ENCODE assay signal across 11 mouse cellular contexts in genomic region chr8:30924160-30924534, GRCm38 (mm10).
DNase-seq lines count a peak whose midpoint lies in the region; ATAC-seq and TF ChIP-seq lines count a peak whose summit lies in the region.
"Had no signal": no experiment of that assay in that cellular context is flagged by ENCODE, and none has a peak within 500 bp of the region (broad histone marks: within the 10 kb centered on the region; RNA-seq: fewer than 3 reads in every experiment).

No protein-coding gene starts in this region.

- TF ChIP-seq POLR2A in heart, adult 2 months (IDR thresholded peaks at IDR 0.05; ENCODE audit: insufficient read depth, low read depth, low read length): no peak

- H3K9ac ChIP-seq in heart, embryonic 15.5 days: no peak overlapping the region
- no peak overlapping the region for H3K9ac ChIP-seq in heart, adult 2 months (ENCODE audit: low read depth, low read length)
- H3K9ac ChIP-seq in embryonic facial prominence, embryonic 12.5 days: no peak overlapping the region
- no peak overlapping the region for H3K9ac ChIP-seq in hindbrain, embryonic 11.5 days (ENCODE audit: low read depth, low read length)
- peak overlapping the region; percentile 10; the same call in 1 of the 2 replicates for H3K9ac ChIP-seq in midbrain, embryonic 14.5 days (replicated peaks; ENCODE audit: low read length)
- H3K9ac ChIP-seq: liver, embryonic 15.5 days had no signal

- DNase-seq in heart, adult 2 months: no peak
- peak; percentile 19 for DNase-seq in hindbrain, embryonic 11.5 days (ENCODE audit: low spot score)
- no peak for DNase-seq in midbrain, embryonic 14.5 days
- DNase-seq in right cerebral cortex, postnatal 25 days: no peak
- DNase-seq in ovary, postnatal 14 days (ENCODE audit: low spot score): no peak

- ATAC-seq in heart, embryonic 15.5 days (replicated peaks; ENCODE audit: insufficient number of reproducible peaks, insufficient read depth, low FRiP score, low read depth): no peak
- 0 out of 2 replicates have a peak, but pooled peaks have one; percentile 35 for ATAC-seq in embryonic facial prominence, embryonic 12.5 days (ENCODE audit: insufficient number of reproducible peaks, insufficient read depth, low FRiP score, low TSS enrichment)
- peak; percentile 77 for ATAC-seq in hindbrain, embryonic 11.5 days (ENCODE audit: low FRiP score)
- ATAC-seq in midbrain, embryonic 14.5 days (ENCODE audit: low FRiP score, low TSS enrichment): no peak; the same call in none of the 2 replicates
- no peak for ATAC-seq in erythroblast, adult 5-6 weeks (replicated peaks; ENCODE audit: low FRiP score, poor library complexity, severe bottlenecking)

- no peaks in the 10 kb centered on the region for H3K36me3 ChIP-seq in heart, embryonic 15.5 days
- no peaks in the 10 kb centered on the region for H3K36me3 ChIP-seq in heart, adult 2 months (ENCODE audit: control insufficient read depth, insufficient read depth, low read length)
- H3K36me3 ChIP-seq in embryonic facial prominence, embryonic 12.5 days: no peaks in the 10 kb centered on the region
- no peaks in the 10 kb centered on the region for H3K36me3 ChIP-seq in hindbrain, embryonic 11.5 days (ENCODE audit: control insufficient read depth, insufficient read depth, low read length)
- H3K36me3 ChIP-seq in midbrain, embryonic 14.5 days (ENCODE audit: control insufficient read depth, insufficient read depth, low read length): no peaks in the 10 kb centered on the region
- H3K36me3 ChIP-seq: liver, embryonic 15.5 days had no signal

- 0 out of 2 replicates have a peak, but pooled peaks cover 3% of the 10 kb centered on the region for H3K27me3 ChIP-seq in heart, embryonic 15.5 days
- H3K27me3 ChIP-seq in heart, adult 2 months (ENCODE audit: control insufficient read depth, insufficient read depth, low read length): no peaks in the 10 kb centered on the region
- H3K27me3 ChIP-seq in embryonic facial prominence, embryonic 12.5 days: no peaks in the 10 kb centered on the region
- no peaks in the 10 kb centered on the region for H3K27me3 ChIP-seq in hindbrain, embryonic 11.5 days (ENCODE audit: control insufficient read depth, insufficient read depth, low read length)
- no peaks in the 10 kb centered on the region for H3K27me3 ChIP-seq in midbrain, embryonic 14.5 days (ENCODE audit: control insufficient read depth, insufficient read depth, low read length)
- H3K27me3 ChIP-seq: liver, embryonic 15.5 days; megakaryocyte, embryonic 14.5 days had no signal

- intact Hi-C loops in heart, adult 2 months (cut with DNase I): loop anchor here (2.0 kb wide), 1 partner anchor 83 kb away; no protein-coding TSS in a partner anchor

- H3K79me2 ChIP-seq in heart, adult 2 months (replicated peaks; ENCODE audit: control insufficient read depth, insufficient read depth, low read length): no peaks in the 10 kb centered on the region

- H3K4me3 ChIP-seq in heart, embryonic 15.5 days: no peak overlapping the region
- H3K4me3 ChIP-seq in heart, adult 2 months: no peak overlapping the region
- no peak overlapping the region for H3K4me3 ChIP-seq in embryonic facial prominence, embryonic 12.5 days
- no peak overlapping the region for H3K4me3 ChIP-seq in hindbrain, embryonic 11.5 days (ENCODE audit: low read depth, low read length)
- no peak overlapping the region for H3K4me3 ChIP-seq in midbrain, embryonic 14.5 days (replicated peaks; ENCODE audit: low read depth, low read length)
- H3K4me3 ChIP-seq: erythroblast, embryonic 14.5 days; liver, embryonic 15.5 days; megakaryocyte, embryonic 14.5 days had no signal

- TF ChIP-seq EP300 in heart, adult 2 months (IDR thresholded peaks at IDR 0.05; ENCODE audit: insufficient read depth, low read depth, low read length): no peak

- WGBS in heart, embryonic 15.5 days: 45% methylated on average over 5 of the region's 5 CpGs
- 45% methylated on average over 5 of the region's 5 CpGs for WGBS in heart, adult 2 months
- WGBS in embryonic facial prominence, embryonic 12.5 days: 30% methylated on average over 5 of the region's 5 CpGs
- 31% methylated on average over 5 of the region's 5 CpGs for WGBS in hindbrain, embryonic 11.5 days
- 8% methylated on average over 5 of the region's 5 CpGs for WGBS in midbrain, embryonic 14.5 days

- no peak overlapping the region for H3K27ac ChIP-seq in heart, embryonic 15.5 days
- H3K27ac ChIP-seq in heart, adult 2 months: no peak overlapping the region
- no peak overlapping the region for H3K27ac ChIP-seq in embryonic facial prominence, embryonic 12.5 days
- no peak overlapping the region for H3K27ac ChIP-seq in hindbrain, embryonic 11.5 days (ENCODE audit: low read depth, low read length)
- H3K27ac ChIP-seq in midbrain, embryonic 14.5 days (replicated peaks; ENCODE audit: low read depth, low read length): peak overlapping the region; percentile 70
- H3K27ac ChIP-seq: liver, embryonic 15.5 days had no signal

- TF ChIP-seq CTCF in heart, adult 2 months (IDR thresholded peaks at IDR 0.05): no peak

- 0 out of 2 replicates have a peak, but pooled peaks cover 2% of the 10 kb centered on the region for H3K4me1 ChIP-seq in heart, embryonic 15.5 days (replicated peaks)
- no peaks in the 10 kb centered on the region for H3K4me1 ChIP-seq in heart, adult 2 months (ENCODE audit: control insufficient read depth, insufficient read depth, low read length)
- H3K4me1 ChIP-seq in embryonic facial prominence, embryonic 12.5 days: no peaks in the 10 kb centered on the region
- no peaks in the 10 kb centered on the region for H3K4me1 ChIP-seq in hindbrain, embryonic 11.5 days (replicated peaks; ENCODE audit: control insufficient read depth, insufficient read depth, low read length)
- H3K4me1 ChIP-seq in midbrain, embryonic 14.5 days (ENCODE audit: control insufficient read depth, insufficient read depth, low read length): peaks cover 18% of the 10 kb centered on the region
- H3K4me1 ChIP-seq: liver, embryonic 15.5 days; megakaryocyte, embryonic 14.5 days had no signal

- H3K9me3 ChIP-seq in heart, embryonic 15.5 days (replicated peaks): no peaks in the 10 kb centered on the region
- H3K9me3 ChIP-seq in embryonic facial prominence, embryonic 12.5 days: no peaks in the 10 kb centered on the region
- H3K9me3 ChIP-seq in hindbrain, embryonic 11.5 days (ENCODE audit: control insufficient read depth, low read length): no peaks in the 10 kb centered on the region
- H3K9me3 ChIP-seq in midbrain, embryonic 14.5 days (ENCODE audit: control insufficient read depth, low read length): no peaks in the 10 kb centered on the region
- H3K9me3 ChIP-seq: liver, embryonic 15.5 days had no signal

- peak overlapping the region; percentile 26; the same call in 1 of the 2 replicates for H3K4me2 ChIP-seq in heart, embryonic 15.5 days
- peak overlapping the region; percentile 37 for H3K4me2 ChIP-seq in embryonic facial prominence, embryonic 12.5 days (replicated peaks)
- no peak overlapping the region; the same call in 1 of the 2 replicates for H3K4me2 ChIP-seq in hindbrain, embryonic 11.5 days (replicated peaks; ENCODE audit: low read depth, low read length)
- peak overlapping the region; percentile 22 for H3K4me2 ChIP-seq in midbrain, embryonic 14.5 days (ENCODE audit: low read length)
- H3K4me2 ChIP-seq: liver, embryonic 15.5 days had no signal

Comparison
In these comparisons a context has a peak if more than half of its experiments do, and no peak if none do; other contexts are left out.
1. ATAC-seq: peak in embryonic facial prominence, embryonic 12.5 days (single experiment) and hindbrain, embryonic 11.5 days (single experiment); none in heart, embryonic 15.5 days (single experiment), midbrain, embryonic 14.5 days (single experiment) and erythroblast, adult 5-6 weeks (single experiment).